Mouse (Mus musculus) urinary bladder, adult 18-20 months (tissue): ENCODE measurements around the gene Nup214.

Experiments
- DNase-seq, 2 experiments: peaks; one replicate each; pipeline ENCODE4 v3.0.0; 2022; ENCODE audit warnings: low spot score in 2 of 2, mixed read lengths in 2 of 2

The Nup214 gene

GRCm38 (mm10) chr2:32096122-32096420 is 121.8 kb downstream of the Nup214 start:
- no peak for DNase-seq

GRCm38 (mm10) chr2:32102944-32103343 is 128.7 kb downstream of the Nup214 start:
- no peak for DNase-seq

GRCm38 (mm10) chr2:32103557-32103956 is 129.3 kb downstream of the Nup214 start:
- DNase-seq, result no peak
